Mouse (Mus musculus): ENCODE measurements at regions not wholly inside any gene's neighbourhood (a gene's known extent, or its start where the extent isn't known, plus 50 kb on each side); places are given as distances from the start of the nearest gene placed in this dataset.

- TF ChIP-seq CTCF (IDR thresholded peaks at IDR 0.05; ENCODE audit: extremely low read depth, insufficient read depth, low read length) (no peak), POLR2A (IDR thresholded peaks at IDR 0.05; ENCODE audit: extremely low read depth, insufficient read depth, low read length) (no peak)
These were observed 289.7 kb downstream of the Hlx start for GRCm38 (mm10) chr1:184442701-184443100.

All from cortical plate, adult 2 months (tissue).